Mouse (Mus musculus): ENCODE data around the gene Hoxd12. TPM values are rescaled to one million over a fixed set of nuclear protein-coding genes. Genes with fewer than 3 reads are reported as not detected.

The Hoxd12 gene
- polyA plus RNA-seq, 1 experiment: not detected

- Histone ChIP-seq H3K4me3 (ENCODE audit: insufficient read depth, low read depth, low read length) (no peak overlapping the region), H3K27ac (replicated peaks; ENCODE audit: low read depth, low read length) (no peak overlapping the region), H3K4me1 (ENCODE audit: control insufficient read depth, insufficient read depth, insufficient read length, low read length) (no peaks in the 10 kb centered on the region)
Observed at GRCm38 (mm10) chr2:74658667-74659371, 16.0 kb upstream of the Hoxd12 start.

DNA sequence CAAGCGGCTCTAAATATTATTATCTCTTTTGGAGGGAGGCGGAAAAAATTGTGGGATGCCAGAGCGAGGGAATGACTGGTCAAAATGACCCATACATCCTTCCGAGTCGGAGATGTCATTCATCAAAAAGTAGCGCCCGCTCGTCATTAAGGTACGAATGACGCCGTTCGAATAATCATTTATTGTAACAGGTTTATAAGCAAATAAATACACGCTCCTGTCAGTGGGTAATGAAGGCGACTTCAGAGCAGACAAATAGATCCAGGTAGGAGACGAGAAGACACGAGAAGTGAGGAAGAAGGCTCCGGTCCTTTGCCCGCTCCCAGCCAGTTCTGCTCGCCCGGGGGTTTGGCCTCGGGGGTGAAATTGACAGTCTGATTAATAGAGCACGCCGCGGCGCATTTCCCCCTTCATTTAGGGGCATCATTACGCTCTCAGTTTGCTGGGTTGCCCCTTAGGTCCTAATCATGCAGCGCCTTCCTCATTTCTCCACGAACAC lies 15.3 kb upstream of the Hoxd12 start, which contains the start of gene Evx2:
TSS of gene Evx2 (minus strand) at position 51 of the 499 bp plus-strand sequence.
- H3K27ac ChIP-seq (replicated peaks; ENCODE audit: low read depth, low read length): no peak within 1 kb of the TSS
- H3K4me1 ChIP-seq (ENCODE audit: control insufficient read depth, insufficient read depth, insufficient read length, low read length): no peaks in the 10 kb centered on the region
- H3K4me3 ChIP-seq (ENCODE audit: insufficient read depth, low read depth, low read length): no peak within 1 kb of the TSS

- H3K4me1 ChIP-seq (ENCODE audit: control insufficient read depth, insufficient read depth, insufficient read length, low read length): no peaks in the 10 kb centered on the region
- H3K27ac ChIP-seq (replicated peaks; ENCODE audit: low read depth, low read length): no peak overlapping the region
- no peak overlapping the region for H3K4me3 ChIP-seq (ENCODE audit: insufficient read depth, low read depth, low read length)
Observed at GRCm38 (mm10) chr2:74660421-74661375, 14.1 kb upstream of the Hoxd12 start.

DNA sequence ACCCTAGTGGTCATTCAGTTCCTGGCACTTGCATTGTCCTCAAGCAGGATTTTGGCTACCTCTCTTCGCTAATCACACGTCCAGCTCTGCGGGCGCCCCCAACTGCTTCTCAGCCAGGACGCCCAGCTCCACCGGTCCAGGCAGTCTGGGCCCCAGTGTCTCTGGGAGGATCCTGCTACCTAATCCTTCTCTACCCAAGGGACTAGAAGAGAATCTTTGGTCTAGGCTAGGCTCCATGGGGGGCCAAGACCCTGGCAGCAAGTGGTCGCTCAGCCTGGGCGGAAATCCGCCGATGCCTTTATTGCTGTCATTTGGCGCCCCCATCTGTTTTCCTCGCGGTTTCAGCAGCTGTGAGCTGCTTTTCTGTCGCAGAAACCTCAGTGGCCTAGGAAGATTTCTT lies 13.1 kb upstream of the Hoxd12 start:
- Histone ChIP-seq H3K27ac (replicated peaks; ENCODE audit: low read depth, low read length) (no peak overlapping the region), H3K4me3 (ENCODE audit: insufficient read depth, low read depth, low read length) (no peak overlapping the region), H3K4me1 (ENCODE audit: control insufficient read depth, insufficient read depth, insufficient read length, low read length) (no peaks in the 10 kb centered on the region)

GRCm38 (mm10) chr2:74663291-74663925 lies 11.4 kb upstream of the Hoxd12 start:
- H3K27ac ChIP-seq (replicated peaks; ENCODE audit: low read depth, low read length): no peak overlapping the region
- H3K4me1 ChIP-seq (ENCODE audit: control insufficient read depth, insufficient read depth, insufficient read length, low read length): no peaks in the 10 kb centered on the region
- H3K4me3 ChIP-seq (ENCODE audit: insufficient read depth, low read depth, low read length): no peak overlapping the region

DNA sequence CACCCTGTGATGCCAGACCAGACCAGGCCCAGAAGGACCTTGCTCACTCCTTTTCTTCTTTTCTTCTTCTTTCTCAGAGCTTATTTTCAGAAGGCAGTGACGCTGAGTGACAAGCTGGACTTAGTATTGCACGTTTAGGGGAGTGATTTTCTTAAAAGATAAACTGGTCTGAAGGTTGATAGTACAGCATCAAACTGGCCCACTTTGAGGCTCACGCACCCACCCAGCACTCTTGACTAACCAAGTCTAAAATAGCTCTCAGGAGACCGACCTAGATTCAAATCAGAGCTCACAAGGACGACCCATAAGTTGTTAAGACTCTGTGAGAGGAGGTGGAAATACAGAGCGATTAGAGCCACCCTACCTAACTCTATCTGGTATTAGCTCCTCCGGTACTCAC lies 8.4 kb upstream of the Hoxd12 start:
- no peak overlapping the region for H3K27ac ChIP-seq (replicated peaks; ENCODE audit: low read depth, low read length)
- H3K4me3 ChIP-seq (ENCODE audit: insufficient read depth, low read depth, low read length): no peak overlapping the region
- no peaks in the 10 kb centered on the region for H3K4me1 ChIP-seq (ENCODE audit: control insufficient read depth, insufficient read depth, insufficient read length, low read length)

- Histone ChIP-seq H3K4me1 (ENCODE audit: control insufficient read depth, insufficient read depth, insufficient read length, low read length) (no peaks in the 10 kb centered on the region), H3K27ac (replicated peaks; ENCODE audit: low read depth, low read length) (no peak overlapping the region), H3K4me3 (ENCODE audit: insufficient read depth, low read depth, low read length) (no peak overlapping the region)
Observed at GRCm38 (mm10) chr2:74667191-74667841, 7.5 kb upstream of the Hoxd12 start.

DNA sequence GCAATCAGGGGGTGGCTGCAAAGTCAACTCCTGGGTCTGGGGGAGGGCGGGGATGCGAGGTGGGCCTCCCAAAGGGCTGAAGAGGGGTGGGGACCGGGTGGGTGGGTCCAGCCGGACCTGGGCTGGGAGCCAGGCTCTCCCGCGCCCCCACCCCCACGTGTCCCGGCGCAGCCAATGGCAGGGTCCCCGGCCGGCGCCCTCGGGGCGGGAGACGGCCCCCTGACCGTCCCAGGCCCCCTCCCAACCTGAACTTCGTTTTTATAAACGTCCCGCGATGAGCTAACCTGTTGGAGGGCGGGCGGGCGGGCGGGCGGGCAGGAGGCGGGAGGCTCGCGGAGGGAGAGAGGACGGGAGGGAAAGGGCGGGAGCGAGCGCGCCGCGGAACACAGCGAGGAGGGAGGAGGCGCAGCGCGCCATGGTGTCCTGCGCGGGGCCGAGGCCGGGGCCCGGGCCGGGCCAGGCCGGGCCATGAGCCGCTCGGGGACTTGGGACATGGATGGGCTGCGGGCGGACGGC lies 6.9 kb upstream of the Hoxd12 start, which contains the start of gene Hoxd13:
TSS of gene Hoxd13 (plus strand) at position 469 of the 516 bp plus-strand sequence.
- Histone ChIP-seq H3K4me3 (ENCODE audit: insufficient read depth, low read depth, low read length) (peak within 1 kb of the TSS; percentile 41), H3K27ac (replicated peaks; ENCODE audit: low read depth, low read length) (no peak within 1 kb of the TSS), H3K4me1 (ENCODE audit: control insufficient read depth, insufficient read depth, insufficient read length, low read length) (no peaks in the 10 kb centered on the region)

GRCm38 (mm10) chr2:74668370-74669229 lies 6.2 kb upstream of the Hoxd12 start:
- H3K27ac ChIP-seq (replicated peaks; ENCODE audit: low read depth, low read length): no peak overlapping the region
- H3K4me1 ChIP-seq (ENCODE audit: control insufficient read depth, insufficient read depth, insufficient read length, low read length): no peaks in the 10 kb centered on the region
- H3K4me3 ChIP-seq (ENCODE audit: insufficient read depth, low read depth, low read length): peak overlapping the region; percentile 41

GRCm38 (mm10) chr2:74669230-74669578 lies 5.6 kb upstream of the Hoxd12 start:
- no peak overlapping the region for H3K27ac ChIP-seq (replicated peaks; ENCODE audit: low read depth, low read length)
- H3K4me1 ChIP-seq (ENCODE audit: control insufficient read depth, insufficient read depth, insufficient read length, low read length): no peaks in the 10 kb centered on the region

DNA sequence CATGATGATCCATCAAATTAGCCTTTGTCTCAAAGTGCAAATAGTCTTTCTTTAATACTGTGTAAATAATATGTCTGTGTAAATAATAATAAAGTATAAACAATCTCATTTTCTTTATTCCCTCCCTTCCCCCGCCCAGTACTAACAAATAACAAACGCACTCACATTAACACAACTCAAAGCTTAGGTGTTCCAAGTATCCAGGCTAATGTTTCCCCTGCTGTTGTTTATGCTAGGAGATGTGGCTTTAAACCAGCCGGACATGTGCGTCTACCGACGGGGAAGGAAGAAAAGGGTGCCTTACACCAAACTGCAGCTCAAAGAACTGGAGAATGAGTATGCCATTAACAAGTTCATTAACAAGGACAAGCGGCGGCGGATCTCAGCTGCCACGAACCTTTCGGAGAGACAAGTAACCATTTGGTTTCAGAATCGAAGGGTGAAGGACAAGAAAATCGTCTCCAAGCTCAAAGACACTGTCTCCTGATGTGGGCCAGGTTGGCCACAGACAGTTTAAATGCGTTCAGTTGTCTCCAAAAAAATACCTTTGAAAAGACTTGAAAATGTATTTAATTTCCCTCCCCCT lies 5.1 kb upstream of the Hoxd12 start:
- H3K27ac ChIP-seq (replicated peaks; ENCODE audit: low read depth, low read length): no peak overlapping the region

More at GRCm38 (mm10) chr2:74669230-74669578, 5.6 kb upstream of the Hoxd12 start:
- no peak overlapping the region for H3K4me3 ChIP-seq (ENCODE audit: insufficient read depth, low read depth, low read length)

DNA sequence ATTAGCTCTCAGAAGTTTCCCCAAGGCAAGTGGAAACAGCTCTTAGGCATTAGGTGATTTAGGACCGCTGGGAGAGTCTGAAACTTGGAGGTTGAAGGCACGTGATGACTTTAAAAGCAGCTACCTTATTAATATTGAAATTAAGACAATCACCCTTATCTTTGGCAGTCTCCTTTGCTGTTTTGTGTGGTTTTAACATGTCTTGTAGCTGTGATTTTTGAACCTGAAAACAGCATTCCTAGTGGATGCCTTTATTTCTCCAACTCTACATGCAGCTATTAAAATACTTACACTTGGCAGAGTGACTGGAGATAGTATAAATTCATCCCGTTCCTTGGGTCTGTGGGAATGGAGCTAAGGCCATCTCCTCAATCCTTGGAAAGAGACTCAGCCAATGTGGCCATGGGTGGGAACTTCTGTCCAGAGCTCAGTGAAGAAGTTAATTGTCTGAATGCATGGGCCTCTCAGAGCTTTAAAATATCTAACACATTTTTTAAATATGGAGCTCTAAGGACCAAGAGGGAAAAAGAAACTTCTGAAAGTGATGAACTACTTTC lies 4.1 kb upstream of the Hoxd12 start:
- Histone ChIP-seq H3K4me3 (ENCODE audit: insufficient read depth, low read depth, low read length) (no peak overlapping the region), H3K4me1 (ENCODE audit: control insufficient read depth, insufficient read depth, insufficient read length, low read length) (no peaks in the 10 kb centered on the region), H3K27ac (replicated peaks; ENCODE audit: low read depth, low read length) (no peak overlapping the region)

More for the DNA sequence above, 5.1 kb upstream of the Hoxd12 start:
- Histone ChIP-seq H3K4me1 (ENCODE audit: control insufficient read depth, insufficient read depth, insufficient read length, low read length) (no peaks in the 10 kb centered on the region), H3K4me3 (ENCODE audit: insufficient read depth, low read depth, low read length) (no peak overlapping the region)

- no peak overlapping the region for H3K27ac ChIP-seq (replicated peaks; ENCODE audit: low read depth, low read length)
- H3K4me1 ChIP-seq (ENCODE audit: control insufficient read depth, insufficient read depth, insufficient read length, low read length): no peaks in the 10 kb centered on the region
- no peak overlapping the region for H3K4me3 ChIP-seq (ENCODE audit: insufficient read depth, low read depth, low read length)
Observed at GRCm38 (mm10) chr2:74671847-74672246, 3.0 kb upstream of the Hoxd12 start.

Measured in brown adipose tissue, adult 24 weeks (tissue).